ENCODE assay signal across 31 mouse cellular contexts in the genomic region with DNA sequence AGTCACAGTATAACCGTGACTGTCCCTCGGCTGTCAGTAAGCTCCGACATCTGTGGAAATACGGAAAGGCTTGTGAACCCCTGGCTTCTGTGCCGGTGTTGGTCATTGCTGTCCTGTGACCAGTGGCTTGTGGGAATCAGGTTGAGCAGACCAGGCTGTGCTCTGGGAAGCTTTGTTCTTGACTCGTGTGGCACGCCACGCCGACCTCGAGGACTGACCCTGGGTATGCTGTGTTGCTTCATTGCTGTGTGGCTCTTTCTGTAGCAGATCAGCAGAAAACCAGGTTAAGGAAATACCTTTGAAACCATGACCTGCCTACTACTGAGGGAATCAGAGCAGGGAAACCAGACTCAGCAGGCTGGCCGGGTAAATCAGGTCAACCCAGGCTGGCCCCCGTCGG.
A peak's percentile ranks its signal among the peaks of the same experiment; 100 is the strongest.
DNase-seq lines count a peak whose midpoint lies in the region; ATAC-seq lines count a peak whose summit lies in the region.
"Had no signal": no experiment of that assay in that cellular context is flagged by ENCODE, and none has a peak within 500 bp of the region (broad histone marks: within the 10 kb centered on the region; RNA-seq: fewer than 3 reads in every experiment).

No protein-coding gene starts in this region.

- no peak for ATAC-seq in kidney, embryonic 15.5 days (replicated peaks; ENCODE audit: low FRiP score)
- peak; percentile 61 for ATAC-seq in liver, embryonic 16.5 days (ENCODE audit: low read depth)
- ATAC-seq in liver, embryonic 11.5 days (replicated peaks; ENCODE audit: low FRiP score): no peak
- ATAC-seq: forebrain, embryonic 15.5 days; intestine, postnatal 0 days; midbrain, embryonic 16.5 days; Patski had no signal

- WGBS in kidney, embryonic 15.5 days: 85% methylated on average over 13 of the region's 13 CpGs
- 71% methylated on average over 13 of the region's 13 CpGs for WGBS in liver, embryonic 16.5 days (ENCODE audit: insufficient replicate concordance)
- WGBS in liver, embryonic 11.5 days: 84% methylated on average over 13 of the region's 13 CpGs

- H3K4me3 ChIP-seq in kidney, embryonic 15.5 days (replicated peaks): no peak overlapping the region
- no peak overlapping the region for H3K4me3 ChIP-seq in liver, embryonic 16.5 days (ENCODE audit: low read depth, low read length)
- no peak overlapping the region for H3K4me3 ChIP-seq in liver, embryonic 11.5 days (ENCODE audit: low read depth, low read length)
- H3K4me3 ChIP-seq: embryonic facial prominence, embryonic 12.5 days; forebrain, embryonic 15.5 days; hindbrain, embryonic 13.5 days; layer of hippocampus, adult 2 months; left cerebral cortex, adult 2 months; limb, embryonic 12.5 days had no signal

- no peak overlapping the region for H3K27ac ChIP-seq in kidney, embryonic 15.5 days
- no peak overlapping the region; the same call in 1 of the 2 replicates for H3K27ac ChIP-seq in liver, embryonic 16.5 days (ENCODE audit: low read length)
- no peak overlapping the region for H3K27ac ChIP-seq in liver, embryonic 11.5 days (ENCODE audit: low read depth, low read length)
- H3K27ac ChIP-seq: embryonic facial prominence, embryonic 12.5 days; forebrain, embryonic 15.5 days; hindbrain, embryonic 13.5 days; layer of hippocampus, adult 2 months; left cerebral cortex, adult 2 months; limb, embryonic 12.5 days; liver, embryonic 14.5 days; stomach, postnatal 0 days had no signal

- no peaks in the 10 kb centered on the region for H3K27me3 ChIP-seq in kidney, embryonic 15.5 days
- no peaks in the 10 kb centered on the region for H3K27me3 ChIP-seq in liver, embryonic 16.5 days (ENCODE audit: control insufficient read depth, insufficient read depth, low read depth, low read length)
- H3K27me3 ChIP-seq in liver, embryonic 11.5 days (replicated peaks; ENCODE audit: control insufficient read depth, insufficient read depth, low read length): no peaks in the 10 kb centered on the region
- H3K27me3 ChIP-seq: embryonic facial prominence, embryonic 12.5 days; forebrain, embryonic 15.5 days; hindbrain, embryonic 13.5 days; limb, embryonic 12.5 days; Patski had no signal

- H3K9me3 ChIP-seq in kidney, embryonic 15.5 days (replicated peaks): no peaks in the 10 kb centered on the region
- no peaks in the 10 kb centered on the region for H3K9me3 ChIP-seq in liver, embryonic 16.5 days (replicated peaks; ENCODE audit: control insufficient read depth, low read length)
- H3K9me3 ChIP-seq in liver, embryonic 11.5 days (ENCODE audit: control insufficient read depth, low read length): no peaks in the 10 kb centered on the region
- H3K9me3 ChIP-seq: embryonic facial prominence, embryonic 12.5 days; forebrain, embryonic 15.5 days; hindbrain, embryonic 13.5 days; limb, embryonic 12.5 days had no signal

- H3K9ac ChIP-seq in kidney, embryonic 15.5 days: no peak overlapping the region
- H3K9ac ChIP-seq in liver, embryonic 16.5 days (ENCODE audit: low read depth, low read length): no peak overlapping the region
- H3K9ac ChIP-seq in liver, embryonic 11.5 days (ENCODE audit: low read depth, low read length): no peak overlapping the region
- H3K9ac ChIP-seq: embryonic facial prominence, embryonic 12.5 days; forebrain, embryonic 15.5 days; hindbrain, embryonic 13.5 days; limb, embryonic 12.5 days; liver, embryonic 14.5 days had no signal

- no peak overlapping the region for H3K4me2 ChIP-seq in kidney, embryonic 15.5 days
- H3K4me2 ChIP-seq in liver, embryonic 16.5 days (ENCODE audit: low read depth, low read length): no peak overlapping the region
- no peak overlapping the region for H3K4me2 ChIP-seq in liver, embryonic 11.5 days
- H3K4me2 ChIP-seq: embryonic facial prominence, embryonic 12.5 days; forebrain, embryonic 15.5 days; heart, embryonic 11.5 days; hindbrain, embryonic 13.5 days; limb, embryonic 12.5 days; midbrain, embryonic 11.5 days had no signal

- H3K4me1 ChIP-seq in kidney, embryonic 15.5 days: peaks cover 10% of the 10 kb centered on the region
- H3K4me1 ChIP-seq in liver, embryonic 16.5 days (ENCODE audit: control insufficient read depth, low read depth, low read length): peaks cover 6% of the 10 kb centered on the region
- H3K4me1 ChIP-seq in liver, embryonic 11.5 days (replicated peaks; ENCODE audit: control insufficient read depth, insufficient read depth, low read length): peaks cover 2% of the 10 kb centered on the region; the same call in 1 of the 2 replicates

- DNase-seq in adrenal gland, postnatal 10 days: peak; percentile 29
- no peak for DNase-seq in adrenal gland, adult 18-20 months (ENCODE audit: low spot score in 2 of 2)
- peak; percentile 25 for DNase-seq in kidney, adult 9 months
- no peak for DNase-seq in liver, embryonic 11.5 days (ENCODE audit: low spot score)
- DNase-seq in spleen, postnatal 14 days (ENCODE audit: low spot score in 2 of 2): no peak
- DNase-seq: cerebellum, adult 11-12 months; cerebellum, adult 9-11 months; embryo, embryonic 11 days; gastrocnemius, postnatal 25 days; heart, adult 11 months; heart, postnatal 36 days; lung, postnatal 36 days; right cerebral cortex, adult 18-20 months; spleen, adult 18-20 months; thymus, adult 18-20 months; thymus, postnatal 25 days had no signal

- peaks cover 14% of the 10 kb centered on the region; the same call in 1 of the 2 replicates for H3K36me3 ChIP-seq in kidney, embryonic 15.5 days
- H3K36me3 ChIP-seq in liver, embryonic 16.5 days (ENCODE audit: control insufficient read depth, insufficient read depth): no peaks in the 10 kb centered on the region; the same call in 1 of the 2 replicates
- no peaks in the 10 kb centered on the region for H3K36me3 ChIP-seq in liver, embryonic 11.5 days (ENCODE audit: control insufficient read depth, insufficient read depth, low read length)

Comparison
In these comparisons a context has a peak if more than half of its experiments do, and no peak if none do; other contexts are left out.
1. DNase-seq: peak in adrenal gland, postnatal 10 days (single experiment) and kidney, adult 9 months (single experiment); none in adrenal gland, adult 18-20 months (0 of 2), liver, embryonic 11.5 days (single experiment) and spleen, postnatal 14 days (0 of 2).